Mouse (Mus musculus) ES-E14 (cell line): Measurements from ENCODE around the gene Scd1.

ENCODE experiments used
- CHD2 ChIP-seq: IDR thresholded peaks from 2 replicates; pipeline ENCODE4 v1.6.1; 2014; ENCODE audit warnings: mild to moderate bottlenecking, low read depth, low read length, inconsistent platforms
- HCFC1 ChIP-seq: IDR thresholded peaks from 2 replicates; pipeline ENCODE4 v1.6.1; 2012; ENCODE audit warnings: low read length, inconsistent platforms, borderline replicate concordance; ENCODE audit not compliant: insufficient read depth
- ZNF384 ChIP-seq: IDR thresholded peaks from 2 replicates; pipeline ENCODE4 v1.6.1; 2012; ENCODE audit warnings: low read depth, low read length, inconsistent platforms

DNA sequence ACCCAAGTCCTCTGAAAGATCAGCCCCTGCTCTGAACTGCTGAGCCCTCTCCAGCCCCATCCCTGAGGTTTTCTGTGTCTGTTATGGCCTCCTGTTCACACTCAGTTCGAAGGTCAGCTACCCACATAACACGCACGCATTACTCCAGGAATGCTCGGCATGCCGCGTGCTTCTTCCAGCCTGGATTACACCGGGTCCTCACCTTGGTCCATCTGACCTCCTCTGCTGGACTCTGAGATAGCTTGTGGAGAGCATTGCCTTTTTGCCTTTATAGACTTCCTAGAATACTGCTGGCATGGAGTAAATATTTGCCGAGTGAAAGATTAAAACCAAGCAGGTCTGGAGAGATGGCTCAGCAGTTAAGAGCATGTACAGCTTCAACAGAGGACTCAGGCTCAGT, 47.7 kb upstream of the Scd1 start:
- TF ChIP-seq ZNF384 (no peak), CHD2 (no peak), HCFC1 (no peak)
